Mouse (Mus musculus): Measurements from ENCODE around the gene Dusp11. TPM values are rescaled to one million over a fixed set of nuclear protein-coding genes. Genes with fewer than 3 reads are reported as not detected.

Dusp11 gene
- total and polyA plus RNA-seq, 3 experiments = 33.2 to 46.6 (median 35.7) TPM

GRCm38 (mm10) chr6:85942469-85942868, 19.0 kb downstream of the Dusp11 start:
- H3K4me1 ChIP-seq (ENCODE audit: control insufficient read depth in 1 of 2, insufficient read depth in 2 of 2) = peaks cover 0 to under 1% of the 10 kb centered on the region in 2 experiments; a peak in 2 of 4 replicates
- H3K79me2 ChIP-seq (replicated peaks; ENCODE audit: control insufficient read depth, extremely low read depth, insufficient read depth, poor library complexity, severe bottlenecking) = no peaks in the 10 kb centered on the region
- H3K27me3 ChIP-seq (replicated peaks) = no peaks in the 10 kb centered on the region
- TF ChIP-seq RAD21 (IDR thresholded peaks at IDR 0.05; ENCODE audit: low read depth, low read length) (no peak), TCF12 (IDR thresholded peaks at IDR 0.05; ENCODE audit: low read depth, low read length) (no peak), HCFC1 (IDR thresholded peaks at IDR 0.05; ENCODE audit: low read depth, low read length) (no peak), PAX5 (IDR thresholded peaks at IDR 0.05; ENCODE audit: low read length) (no peak), NRF1 (IDR thresholded peaks at IDR 0.05; ENCODE audit: low read depth, low read length) (no peak), TBP (conservative IDR thresholded peaks at IDR 0.05; ENCODE audit: low read depth, low read length) (no peak), IRF4 (IDR thresholded peaks at IDR 0.05; ENCODE audit: low read depth, low read length) (no peak), GABPA (IDR thresholded peaks at IDR 0.05; ENCODE audit: insufficient replicate concordance, low read depth, low read length) (no peak), CHD1 (IDR thresholded peaks at IDR 0.05; ENCODE audit: low read depth, low read length) (no peak), KAT2A (IDR thresholded peaks at IDR 0.05; ENCODE audit: insufficient replicate concordance, low read length) (no peak), ZKSCAN1 (IDR thresholded peaks at IDR 0.05; ENCODE audit: borderline replicate concordance, low read depth, low read length) (no peak), EP300 (IDR thresholded peaks at IDR 0.05; ENCODE audit: low read length) (no peak)
- H3K4me2 ChIP-seq (ENCODE audit: insufficient read depth, low read depth, poor library complexity, severe bottlenecking) = no peak overlapping the region
- H3K9ac ChIP-seq (ENCODE audit: insufficient read depth, low read depth) = no peak overlapping the region
- DNase-seq (ENCODE audit: extremely low read depth) = no peak
- peaks cover 40 to 66% of the 10 kb centered on the region in 2 experiments for H3K36me3 ChIP-seq (replicated peaks in 1 of 2; ENCODE audit: control insufficient read depth in 1 of 2, insufficient read depth in 1 of 2, low read length in 1 of 2)
- no peak overlapping the region for H3K27ac ChIP-seq (ENCODE audit: insufficient read depth, low read depth)
- H3K4me3 ChIP-seq (replicated peaks in 1 of 3; ENCODE audit: low read depth in 2 of 3, low read length in 2 of 3, poor library complexity in 1 of 3) = no peak overlapping the region
- in situ Hi-C loops (cut with MboI; ENCODE audit: low pct_ligation_motif_present, low pct_unique_long_range_greater_than_20kb, low sequenced_read_pairs) (no loop called here), dilution Hi-C loops (cut with MboI; ENCODE audit: extremely low pct_ligation_motif_present, extremely low pct_unique_long_range_greater_than_20kb, low sequenced_read_pairs) (no loop called here)
- no peaks in the 10 kb centered on the region for H3K9me3 ChIP-seq (replicated peaks; ENCODE audit: low read length)

- Histone ChIP-seq H3K4me2 (ENCODE audit: insufficient read depth, low read depth, poor library complexity, severe bottlenecking) (no peak overlapping the region), H3K27ac (ENCODE audit: insufficient read depth, low read depth) (no peak overlapping the region), H3K9me3 (replicated peaks; ENCODE audit: low read length) (no peaks in the 10 kb centered on the region), H3K9ac (ENCODE audit: insufficient read depth, low read depth) (no peak overlapping the region), H3K4me3 (replicated peaks in 1 of 3; ENCODE audit: low read depth in 2 of 3, low read length in 2 of 3, poor library complexity in 1 of 3) (no peak overlapping the region), H3K79me2 (replicated peaks; ENCODE audit: control insufficient read depth, extremely low read depth, insufficient read depth, poor library complexity, severe bottlenecking) (no peaks in the 10 kb centered on the region), H3K36me3 (replicated peaks in 1 of 2; ENCODE audit: control insufficient read depth in 1 of 2, insufficient read depth in 1 of 2, low read length in 1 of 2) (peaks cover 12 to 31% of the 10 kb centered on the region in 2 experiments), H3K27me3 (replicated peaks) (no peaks in the 10 kb centered on the region), H3K4me1 (ENCODE audit: control insufficient read depth in 1 of 2, insufficient read depth in 2 of 2) (peaks cover 0 to 4% of the 10 kb centered on the region in 2 experiments; a peak in 2 of 4 replicates)
- in situ Hi-C loops (cut with MboI; ENCODE audit: low pct_ligation_motif_present, low pct_unique_long_range_greater_than_20kb, low sequenced_read_pairs) (loop anchor here (5.0 kb wide), 1 partner anchor 69 kb away; no protein-coding TSS in a partner anchor), dilution Hi-C loops (cut with MboI; ENCODE audit: extremely low pct_ligation_motif_present, extremely low pct_unique_long_range_greater_than_20kb, low sequenced_read_pairs) (no loop called here)
- no peak for DNase-seq (ENCODE audit: extremely low read depth)
- TF ChIP-seq MAZ (IDR thresholded peaks at IDR 0.05; ENCODE audit: low read depth, low read length) = no peak
Measured at GRCm38 (mm10) chr6:85938701-85939100, 22.8 kb downstream of the Dusp11 start.
